Mouse (Mus musculus) monocyte, adult 2 months (primary cell): ENCODE results near the gene Plxdc2.

Experiments
- DNase-seq, 2 experiments: peaks; one replicate each; pipeline ENCODE4 v3.0.0; 2022; ENCODE audit warnings: low spot score in 2 of 2, low read depth in 1 of 2

Plxdc2 gene

DNA sequence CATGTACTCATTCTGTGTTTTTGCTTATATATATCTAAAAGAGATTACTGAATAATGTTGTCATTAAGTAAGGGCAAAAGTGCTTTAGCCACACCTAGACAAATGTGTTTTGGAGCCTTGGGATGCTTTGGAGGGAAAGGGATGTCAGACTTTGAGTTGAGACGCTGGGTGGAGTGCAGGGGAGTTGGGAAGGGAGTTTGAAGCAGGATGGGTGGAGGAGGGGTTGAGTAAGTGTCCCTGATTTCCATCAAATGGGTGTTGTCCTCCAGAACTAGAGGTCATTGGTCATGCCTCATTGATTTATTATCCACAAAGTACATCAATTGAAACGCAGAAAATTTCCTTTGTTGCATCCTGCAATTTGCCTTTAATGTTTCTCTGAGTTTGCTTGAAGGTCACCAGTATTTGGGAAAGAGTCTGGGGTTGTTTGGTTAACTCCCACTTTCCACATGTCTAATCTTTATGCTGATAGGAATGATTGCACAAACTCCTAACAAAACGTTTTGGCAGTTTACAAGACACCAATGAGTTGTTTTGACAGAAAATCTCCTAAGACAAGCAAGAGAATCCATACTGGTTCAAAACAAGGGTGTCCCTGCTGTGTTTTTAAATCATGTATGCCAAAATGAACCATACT lies 58.4 kb downstream of the Plxdc2 start:
- DNase-seq: no peak

DNA sequence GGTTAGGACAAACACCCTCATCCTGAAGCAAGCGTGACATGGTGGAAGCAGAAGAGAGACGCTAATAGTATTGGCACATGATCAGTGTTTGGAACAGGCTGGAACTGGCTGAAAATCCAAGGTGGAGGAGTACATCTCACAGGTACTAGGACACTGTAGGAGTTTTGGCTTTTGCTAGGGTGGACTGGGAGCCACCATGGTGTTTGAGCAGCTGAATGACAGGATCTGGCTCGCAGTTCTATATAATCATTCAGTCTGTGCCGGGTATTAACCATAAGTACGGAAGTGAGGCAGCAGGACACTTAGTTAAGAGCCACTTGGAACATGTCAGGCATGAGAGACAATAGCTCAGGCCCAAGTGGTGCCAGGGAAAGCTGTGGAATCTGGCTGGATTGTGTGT lies 82.9 kb downstream of the Plxdc2 start:
- DNase-seq: no peak

DNA sequence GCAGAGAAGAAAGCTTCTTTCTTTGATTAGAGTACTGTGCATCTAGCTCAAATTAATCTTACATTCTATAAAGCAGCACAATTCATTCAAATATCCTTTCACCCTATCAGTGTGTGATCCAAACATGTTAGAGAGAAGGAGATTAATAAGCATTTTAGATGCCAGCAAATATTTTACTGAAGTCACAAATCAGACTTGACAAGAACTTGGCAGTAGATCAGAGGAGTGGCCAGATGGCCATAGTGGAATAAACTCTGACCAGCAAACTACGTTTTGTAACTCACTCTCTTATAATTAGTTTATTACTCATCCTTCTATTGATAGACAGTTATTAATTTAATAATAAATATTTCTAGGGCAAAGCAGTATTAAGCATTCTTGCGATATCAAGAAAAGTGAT lies 86.5 kb downstream of the Plxdc2 start:
- DNase-seq: no peak

DNA sequence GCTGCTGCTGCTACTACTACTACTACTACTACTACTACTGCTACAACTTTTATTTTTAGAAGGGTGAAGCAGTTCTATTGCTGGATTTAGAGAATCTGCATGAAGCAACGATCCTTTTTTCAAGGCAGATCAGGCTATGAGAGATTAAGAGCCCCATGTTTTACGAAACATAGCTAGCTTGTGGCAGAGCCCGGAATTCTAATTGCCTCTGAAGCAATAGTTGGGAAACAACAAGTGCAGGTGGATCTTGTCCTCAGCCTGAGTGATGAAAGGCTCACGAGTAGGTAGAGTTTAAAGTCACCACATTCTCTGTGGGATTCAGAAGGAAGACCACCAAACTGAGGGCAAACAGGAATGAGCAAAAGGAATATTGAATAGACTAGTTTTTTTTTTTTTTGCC lies 91.8 kb downstream of the Plxdc2 start:
- no peak for DNase-seq

DNA sequence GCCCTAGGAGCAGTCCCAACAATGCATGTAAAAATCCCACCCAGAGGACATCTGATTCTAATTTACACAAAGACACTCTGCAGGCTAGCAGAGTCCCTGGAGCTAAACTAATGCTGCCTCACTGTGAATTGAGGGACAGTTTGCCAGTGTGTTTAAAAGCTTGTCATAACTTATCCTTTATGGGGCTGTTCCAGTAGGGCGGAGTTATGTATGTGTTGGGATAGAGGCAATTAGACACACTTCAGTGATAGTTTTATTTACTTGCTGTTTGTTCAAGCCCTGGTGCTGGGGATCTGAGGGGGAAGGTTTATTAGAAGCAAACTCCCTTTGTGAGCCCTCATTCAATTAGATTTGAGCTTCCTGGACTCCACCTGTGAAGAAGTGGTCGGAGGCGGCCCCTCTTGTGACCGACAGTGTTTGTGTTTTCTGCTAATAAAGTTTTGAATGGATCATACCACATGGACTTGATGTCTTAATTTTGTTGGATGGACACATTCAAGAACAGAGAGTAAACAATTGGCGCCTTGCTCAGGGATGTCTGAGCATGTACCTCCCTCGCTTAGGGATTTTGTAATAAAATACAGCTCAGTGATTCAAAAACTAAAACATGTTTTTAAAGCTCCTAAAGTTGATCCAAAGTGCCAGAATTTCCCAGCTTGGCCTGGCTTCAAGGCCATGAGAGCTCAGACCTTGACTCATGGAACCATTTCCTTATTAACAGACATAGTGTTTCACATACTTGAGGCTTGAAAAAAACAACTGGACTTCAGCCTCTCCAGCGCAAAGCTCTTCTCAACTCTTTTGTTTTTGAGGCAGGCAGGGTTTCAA lies 94.9 kb downstream of the Plxdc2 start:
- DNase-seq: no peak

DNA sequence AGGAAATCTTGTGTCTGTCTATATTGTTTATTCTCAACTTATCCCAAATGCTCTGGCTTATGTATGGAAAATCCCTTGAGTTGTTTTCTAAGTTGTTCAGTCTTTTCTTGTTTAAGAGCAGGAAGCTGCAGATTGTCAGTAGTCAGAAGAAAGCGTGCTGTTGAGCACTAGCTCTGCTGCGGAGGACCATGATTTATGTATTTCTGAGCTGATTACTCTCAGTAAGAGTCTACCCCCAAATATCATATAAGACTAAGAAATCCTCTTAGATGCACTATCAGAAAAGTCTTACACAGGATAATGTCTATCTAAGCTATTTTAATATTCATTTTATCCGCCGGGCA lies 95.5 kb downstream of the Plxdc2 start:
- DNase-seq: no peak

DNA sequence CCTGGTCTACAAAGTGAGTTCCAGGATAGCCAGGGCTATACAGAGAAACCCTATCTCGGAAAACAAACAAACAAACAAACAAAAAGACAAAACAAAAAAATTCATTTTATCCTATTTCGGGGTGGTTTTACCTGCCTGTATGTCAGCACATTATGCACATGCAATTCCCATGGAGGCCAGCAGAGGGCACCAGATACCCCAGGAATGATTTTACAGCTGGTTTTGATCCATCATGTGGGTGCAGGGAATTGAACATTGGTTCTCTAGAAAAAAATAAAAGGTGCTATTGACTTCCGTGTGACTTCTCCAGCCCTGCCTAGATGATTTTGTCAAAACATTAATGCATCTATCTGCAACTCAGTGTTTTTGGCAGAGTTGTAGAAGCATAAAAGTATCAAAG lies 96.0 kb downstream of the Plxdc2 start:
- DNase-seq: no peak

DNA sequence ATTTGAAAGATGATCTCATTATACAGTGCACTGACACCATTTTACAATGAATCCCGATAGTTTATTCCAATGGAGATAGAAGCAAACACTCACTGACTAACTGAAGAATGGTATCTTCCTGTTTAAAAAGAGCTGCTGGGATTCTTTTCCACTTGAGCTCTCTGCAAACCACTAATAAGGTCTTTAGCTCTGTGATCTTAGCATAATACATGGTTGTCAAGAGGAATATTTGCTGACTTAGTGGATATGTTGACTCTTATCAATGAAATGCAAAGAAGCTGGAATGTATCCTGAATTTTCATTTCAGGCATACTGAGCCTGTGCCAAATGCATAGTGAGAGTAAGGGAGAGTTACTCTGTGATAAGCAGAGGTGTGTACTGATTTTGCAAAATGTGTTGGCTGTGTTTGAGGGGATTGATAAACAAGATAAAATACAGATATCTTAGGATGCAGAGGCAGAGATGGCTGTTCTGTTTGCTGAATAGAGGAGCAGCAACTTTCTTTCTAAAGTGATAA lies 100.2 kb downstream of the Plxdc2 start:
- DNase-seq: no peak

DNA sequence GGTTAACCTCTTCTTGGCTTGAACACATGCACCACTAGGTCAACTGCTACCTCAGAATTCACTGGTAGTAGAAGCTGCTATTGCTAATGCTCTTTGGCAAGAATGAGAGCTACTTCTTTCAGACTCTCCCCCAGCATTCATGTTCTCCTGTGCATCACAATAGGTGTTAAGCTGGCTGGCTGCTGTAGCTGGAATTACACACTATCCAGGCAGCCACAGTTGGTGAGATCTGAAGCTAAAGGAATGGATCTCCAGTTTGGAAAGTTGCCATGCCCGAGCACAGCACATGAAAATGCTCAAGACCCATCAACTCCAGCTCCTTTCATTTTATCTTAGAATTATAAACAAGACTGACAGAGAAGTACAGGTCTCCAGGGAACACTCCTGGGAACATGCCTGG lies 103.4 kb downstream of the Plxdc2 start:
- DNase-seq: no peak

DNA sequence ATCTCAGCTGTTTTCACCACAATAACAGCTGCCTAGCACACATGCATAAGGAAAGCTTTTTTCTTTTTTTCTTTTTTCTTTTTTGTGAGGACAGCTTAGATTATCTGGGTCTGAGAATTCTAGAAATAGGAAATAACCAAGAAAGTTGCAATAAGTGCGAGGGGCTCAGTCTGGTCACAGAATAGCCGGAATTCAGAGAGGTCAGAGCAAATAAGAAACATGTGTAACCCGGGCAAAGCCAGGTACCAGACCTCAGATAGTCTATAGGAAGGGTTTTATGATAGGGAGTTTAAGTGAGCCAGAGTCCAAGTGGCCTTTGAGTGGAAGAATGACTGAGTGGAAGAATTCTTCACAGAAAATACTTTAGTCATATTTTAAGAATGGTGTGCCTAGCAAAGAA lies 114.0 kb downstream of the Plxdc2 start:
- no peak for DNase-seq

DNA sequence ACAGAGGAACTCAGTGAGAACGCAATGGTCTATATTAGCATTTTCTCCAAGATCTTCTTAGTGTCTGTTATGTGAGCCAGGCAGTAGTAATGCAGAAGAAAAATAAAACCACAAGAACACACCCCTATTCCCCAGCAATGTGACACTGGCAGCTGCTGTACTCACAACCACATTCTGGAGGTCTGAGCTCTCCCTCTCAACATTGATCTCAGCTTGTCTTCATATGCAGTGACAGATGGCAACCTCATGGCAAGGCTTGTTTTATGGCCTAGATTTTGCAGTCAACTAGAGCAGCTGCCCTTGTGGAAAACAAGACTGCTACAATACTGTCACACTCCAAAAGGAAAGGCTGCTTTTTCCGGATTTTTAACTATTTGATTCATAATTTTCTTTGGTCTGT lies 127.8 kb downstream of the Plxdc2 start:
- DNase-seq: no peak

DNA sequence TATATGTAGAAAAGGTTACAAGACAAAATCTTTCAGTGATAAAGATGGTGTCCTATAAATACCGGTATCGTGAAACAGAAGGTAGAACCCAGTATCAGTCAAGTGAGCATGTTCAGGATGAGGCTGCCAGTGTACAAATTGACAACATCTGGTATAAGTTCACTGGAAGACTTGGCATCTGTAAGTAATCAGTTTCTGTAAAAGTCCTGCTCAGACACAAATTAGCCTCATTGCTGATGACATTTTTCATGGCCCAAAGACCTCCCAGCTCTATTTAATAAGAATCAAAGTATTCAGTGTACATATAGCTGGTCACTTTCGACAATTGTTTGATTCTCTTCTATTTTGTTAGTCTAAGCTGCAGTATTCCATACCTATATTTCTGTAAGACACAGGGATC lies 129.9 kb downstream of the Plxdc2 start:
- no peak for DNase-seq

DNA sequence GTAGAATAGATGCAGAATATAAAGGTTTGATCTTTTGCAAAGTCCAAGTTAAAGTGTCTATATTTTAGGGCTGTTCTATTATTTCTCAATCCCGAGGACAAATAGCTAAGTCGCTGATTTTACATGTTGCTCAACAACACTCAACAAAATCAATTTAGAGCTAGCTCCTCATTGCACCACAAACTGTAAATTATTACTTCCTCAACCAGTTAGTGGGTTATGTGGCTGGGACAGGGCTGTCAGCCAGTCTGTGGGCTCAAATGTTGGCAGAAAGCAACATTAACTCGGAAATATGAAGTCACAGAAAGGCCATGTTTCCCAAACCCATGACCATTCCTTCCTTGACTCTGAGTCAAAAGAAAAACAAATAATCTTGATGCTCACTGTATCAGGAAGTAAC lies 135.1 kb downstream of the Plxdc2 start:
- no peak for DNase-seq

DNA sequence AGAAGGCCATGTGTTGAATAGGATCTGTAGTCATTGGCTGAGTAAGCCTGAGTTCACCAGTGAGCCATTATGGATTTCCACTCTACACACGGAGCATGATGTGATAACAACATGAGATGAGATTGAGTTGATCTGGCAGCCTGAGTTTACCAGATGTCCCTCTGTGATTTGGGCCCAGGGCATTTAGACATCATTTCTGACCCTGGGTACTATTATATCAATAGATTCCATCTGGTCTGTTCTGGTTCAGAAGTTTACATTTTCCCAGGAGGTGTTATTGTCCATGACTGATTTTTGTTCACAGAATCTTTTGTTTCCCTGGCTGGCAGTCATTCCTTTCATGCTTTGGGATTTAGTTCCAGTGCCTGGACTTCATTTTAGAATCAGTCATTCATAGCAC lies 146.7 kb downstream of the Plxdc2 start:
- DNase-seq: no peak

DNA sequence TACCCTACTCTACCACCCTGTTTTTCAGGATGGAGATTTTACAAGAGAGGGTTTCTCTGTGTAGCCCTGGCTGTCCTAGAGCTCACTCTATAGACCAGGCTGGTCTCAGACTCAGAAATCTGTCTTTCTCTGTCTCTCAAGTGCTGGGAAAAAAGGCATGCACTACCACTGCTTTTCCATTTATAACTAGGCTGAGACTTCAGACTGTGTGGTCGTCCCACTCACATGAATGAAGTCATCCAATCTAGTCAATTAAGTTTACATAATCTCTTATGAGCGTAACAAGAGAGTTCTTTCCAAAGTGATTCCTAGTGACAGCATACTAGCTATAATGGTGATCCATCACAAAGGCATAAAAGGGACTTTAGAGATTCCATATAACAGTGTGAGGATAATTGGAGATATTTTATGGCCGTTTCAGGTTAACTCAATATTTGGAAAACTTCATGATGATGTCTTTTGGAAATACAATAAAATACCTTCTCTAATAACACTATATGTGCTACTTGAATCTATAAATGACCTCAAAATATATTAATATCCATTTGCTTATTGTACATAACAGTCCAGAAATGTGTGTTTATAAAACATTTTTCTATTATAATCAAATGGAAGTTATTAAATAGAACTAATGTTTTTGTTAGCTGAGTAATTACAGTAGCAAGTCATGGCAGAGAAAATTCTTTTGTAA lies 151.6 kb downstream of the Plxdc2 start:
- no peak for DNase-seq

DNA sequence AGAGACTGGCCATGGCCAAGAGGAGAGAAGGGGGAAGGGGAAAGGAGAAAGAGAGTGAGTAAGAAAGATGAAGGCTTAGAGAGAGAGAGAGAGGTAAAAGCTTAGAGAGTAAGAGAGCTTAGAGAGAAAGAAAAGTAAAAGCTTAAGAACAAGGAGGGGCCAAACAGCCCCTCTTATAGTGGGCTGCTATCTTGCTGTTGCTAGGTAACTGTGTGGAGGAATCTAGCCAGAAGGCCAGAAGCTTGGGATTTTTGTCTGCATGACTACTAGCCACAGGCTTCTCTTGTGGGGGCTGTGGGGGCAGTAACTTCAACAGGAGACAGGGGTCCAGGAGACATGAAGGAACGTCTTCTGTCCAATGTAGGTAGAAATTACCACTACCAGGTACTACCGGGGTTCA lies 162.0 kb downstream of the Plxdc2 start:
- DNase-seq: no peak

DNA sequence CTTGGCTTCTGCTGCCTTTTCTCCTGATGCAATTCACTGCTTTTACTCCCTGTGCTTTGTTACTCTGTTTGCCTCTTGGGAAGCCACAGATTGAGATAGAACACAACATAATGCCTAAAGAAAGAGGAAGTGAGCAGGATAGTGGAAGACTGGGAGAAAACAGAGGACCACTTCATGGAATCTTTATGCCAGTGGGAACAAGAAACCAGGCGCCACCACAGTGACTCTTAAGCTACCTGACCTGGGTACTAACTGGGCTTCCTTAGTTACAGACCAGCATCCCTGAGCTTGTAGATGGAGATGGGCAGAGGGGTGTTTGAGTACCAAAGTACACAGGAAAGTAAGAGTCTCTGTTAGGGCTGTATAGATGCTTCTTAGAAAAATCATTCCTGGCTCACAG lies 167.3 kb downstream of the Plxdc2 start:
- DNase-seq: no peak

DNA sequence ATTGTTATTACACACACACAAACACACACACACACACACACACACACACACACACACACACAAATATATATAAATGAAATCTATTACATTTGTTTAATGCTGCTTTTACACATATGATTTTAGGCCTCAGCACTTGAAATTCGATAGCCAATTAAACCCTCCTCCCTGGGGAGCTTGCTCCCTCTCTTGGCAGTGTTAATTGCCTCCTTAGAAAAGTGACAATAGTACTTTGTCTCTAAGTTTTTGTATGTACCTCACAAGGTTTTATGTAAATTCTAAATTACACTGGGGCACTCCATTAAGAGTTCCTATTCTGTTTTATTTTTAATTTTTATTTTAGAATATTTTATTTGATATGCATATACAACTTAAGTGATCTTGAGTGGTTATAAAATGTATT lies 176.1 kb downstream of the Plxdc2 start:
- no peak for DNase-seq

DNA sequence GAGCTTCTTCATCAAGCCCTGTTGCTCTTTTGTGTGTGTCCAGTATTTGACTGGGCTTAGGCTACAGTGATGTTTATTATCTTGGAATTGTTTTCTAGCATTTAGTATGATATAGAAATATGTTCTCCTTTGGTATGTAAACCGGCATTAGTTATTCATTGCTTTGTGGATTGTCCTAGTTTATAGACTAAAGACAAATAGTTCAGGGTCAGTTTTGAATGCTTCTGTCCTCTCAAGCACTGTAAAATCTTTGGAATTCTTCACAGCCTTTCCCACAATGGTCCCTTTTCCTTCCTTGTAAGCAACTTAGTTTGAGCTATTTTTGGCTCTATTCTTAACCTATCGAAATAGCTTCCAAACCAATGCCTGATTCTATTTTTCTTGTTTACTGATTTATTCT lies 178.5 kb downstream of the Plxdc2 start:
- no peak for DNase-seq

DNA sequence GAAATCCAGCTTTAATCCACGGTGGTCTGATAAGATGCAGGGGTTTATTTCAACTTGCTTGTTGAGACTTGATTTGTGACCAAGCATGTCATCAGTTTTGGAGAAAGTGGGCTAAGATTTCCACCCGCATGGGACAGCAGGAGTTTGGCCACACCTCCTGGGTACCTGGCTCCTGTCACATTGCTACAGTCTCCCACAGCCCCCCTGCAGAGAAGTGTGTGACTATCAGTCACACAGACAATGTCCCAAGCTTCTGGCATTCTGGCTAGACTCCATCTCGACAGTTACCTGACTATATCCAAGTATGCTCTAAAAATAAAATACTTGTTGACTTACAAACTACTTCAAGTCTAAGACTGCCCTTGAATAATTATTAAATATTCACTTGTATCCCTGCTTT lies 185.1 kb downstream of the Plxdc2 start:
- no peak for DNase-seq

DNA sequence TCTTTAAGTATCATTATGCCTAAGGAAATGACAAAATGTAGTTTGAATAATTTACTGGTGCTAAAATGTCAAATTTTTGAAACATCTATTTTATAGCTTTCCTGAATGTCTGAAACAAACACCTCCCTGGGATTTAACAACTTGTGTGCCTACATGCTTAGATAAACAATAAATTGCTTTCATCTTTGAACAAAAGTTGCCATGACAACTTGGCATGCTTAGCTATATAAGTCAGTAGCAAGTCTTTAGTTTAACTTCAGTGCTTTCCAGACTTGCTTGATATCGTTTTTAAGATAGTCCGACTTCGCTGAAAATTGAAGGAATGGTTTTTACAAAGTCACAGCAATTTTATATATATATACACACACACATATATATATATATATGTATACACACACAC lies 189.1 kb downstream of the Plxdc2 start:
- no peak for DNase-seq

DNA sequence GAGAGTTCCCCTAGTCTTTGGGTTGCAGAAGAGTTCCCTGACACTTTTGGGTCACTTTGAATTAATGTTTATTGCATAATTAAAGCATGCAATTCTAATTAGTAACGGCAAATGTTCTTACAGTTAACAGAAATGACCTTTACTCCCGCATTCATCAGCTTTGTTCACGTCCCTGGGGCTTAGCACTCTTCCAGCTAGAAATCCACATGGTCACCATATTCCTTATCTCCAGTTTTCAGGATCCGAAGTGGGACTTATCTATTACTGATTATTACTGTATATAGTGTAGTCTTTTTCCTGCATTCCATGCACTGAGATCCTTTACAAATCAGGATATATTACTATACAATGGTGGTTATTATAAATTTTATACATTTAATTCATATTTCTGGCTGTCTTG lies 203.2 kb downstream of the Plxdc2 start:
- no peak for DNase-seq
